19 mouse cellular contexts compared by ENCODE assay signal in the genomic region with DNA sequence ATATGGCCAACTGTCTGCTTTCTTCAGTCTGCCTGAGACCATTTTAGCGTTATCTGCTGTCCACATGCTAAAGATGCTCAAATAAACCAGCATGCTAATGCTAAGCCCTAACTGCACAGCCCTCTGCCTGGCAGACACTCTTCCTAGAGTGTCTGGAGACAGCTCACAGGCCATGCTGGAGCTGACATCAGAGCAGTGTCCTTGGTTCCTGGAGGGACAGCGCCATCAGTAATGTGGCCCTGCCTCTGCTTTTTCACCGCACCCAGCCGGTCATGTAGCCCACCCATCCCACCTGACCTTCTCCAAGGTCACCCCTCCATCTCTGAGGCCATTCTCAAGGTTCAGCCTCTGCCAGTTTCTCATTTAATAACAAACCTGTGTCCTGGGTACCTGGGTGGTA. TPM values are rescaled to one million over a fixed set of nuclear protein-coding genes. Genes with fewer than 3 reads are reported as not detected.
DNase-seq lines count a peak whose midpoint lies in the region; ATAC-seq and TF ChIP-seq lines count a peak whose summit lies in the region.
"Had no signal": no experiment of that assay in that cellular context is flagged by ENCODE, and none has a peak within 500 bp of the region (broad histone marks: within the 10 kb centered on the region; RNA-seq: fewer than 3 reads in every experiment).

No protein-coding gene starts in this region.

- no peak for ATAC-seq in heart, embryonic 15.5 days (replicated peaks; ENCODE audit: insufficient number of reproducible peaks, insufficient read depth, low FRiP score, low read depth)
- no peak for ATAC-seq in hindbrain, embryonic 14.5 days (ENCODE audit: low FRiP score)
- ATAC-seq in forebrain, embryonic 14.5 days: no peak

- no peak for TF ChIP-seq POLR2A in ES-Bruce4 (IDR thresholded peaks at IDR 0.05; ENCODE audit: insufficient read depth, low read length)

- H3K4me1 ChIP-seq in heart, embryonic 15.5 days (replicated peaks): peaks cover 9% of the 10 kb centered on the region
- H3K4me1 ChIP-seq in ES-Bruce4 (ENCODE audit: control insufficient read depth, insufficient read depth, low read length): no peaks in the 10 kb centered on the region
- peaks cover 24% of the 10 kb centered on the region for H3K4me1 ChIP-seq in hindbrain, embryonic 14.5 days (replicated peaks; ENCODE audit: control insufficient read depth, insufficient read depth, low read length)
- H3K4me1 ChIP-seq in forebrain, embryonic 14.5 days (ENCODE audit: control insufficient read depth, insufficient read depth, low read length): peaks cover 6% of the 10 kb centered on the region; the same call in 1 of the 2 replicates

- H3K4me2 ChIP-seq in heart, embryonic 15.5 days: no peak overlapping the region
- H3K4me2 ChIP-seq in hindbrain, embryonic 14.5 days (replicated peaks): no peak overlapping the region
- H3K4me2 ChIP-seq in forebrain, embryonic 14.5 days (ENCODE audit: low read length): no peak overlapping the region
- H3K4me2 ChIP-seq: forebrain, embryonic 12.5 days; hindbrain, embryonic 15.5 days had no signal

- WGBS in heart, embryonic 15.5 days: 38% methylated on average over 4 of the region's 4 CpGs
- 84% methylated on average over 4 of the region's 4 CpGs for WGBS in hindbrain, embryonic 14.5 days
- 86% methylated on average over 4 of the region's 4 CpGs for WGBS in forebrain, embryonic 14.5 days

- peak overlapping the region; percentile 6; the same call in 1 of the 2 replicates for H3K27ac ChIP-seq in heart, embryonic 15.5 days
- H3K27ac ChIP-seq in ES-Bruce4 (ENCODE audit: insufficient read depth, low read length): peak overlapping the region; percentile 70; the same call in 1 of the 2 replicates
- H3K27ac ChIP-seq in hindbrain, embryonic 14.5 days: peak overlapping the region; percentile 4; the same call in 1 of the 2 replicates
- no peak overlapping the region for H3K27ac ChIP-seq in forebrain, embryonic 14.5 days (ENCODE audit: low read depth, low read length)
- H3K27ac ChIP-seq: forebrain, embryonic 12.5 days; midbrain, embryonic 10.5 days had no signal

- H3K9me3 ChIP-seq in heart, embryonic 15.5 days (replicated peaks): no peaks in the 10 kb centered on the region
- no peaks in the 10 kb centered on the region for H3K9me3 ChIP-seq in ES-Bruce4 (replicated peaks; ENCODE audit: control insufficient read depth, insufficient read depth, low read length, poor library complexity, severe bottlenecking)
- no peaks in the 10 kb centered on the region for H3K9me3 ChIP-seq in hindbrain, embryonic 14.5 days (ENCODE audit: control insufficient read depth, low read length)
- no peaks in the 10 kb centered on the region for H3K9me3 ChIP-seq in forebrain, embryonic 14.5 days (replicated peaks; ENCODE audit: control insufficient read depth, low read length)
- H3K9me3 ChIP-seq: forebrain, embryonic 12.5 days; hindbrain, embryonic 15.5 days; midbrain, embryonic 10.5 days had no signal

- TF ChIP-seq EP300 in ES-Bruce4 (IDR thresholded peaks at IDR 0.05; ENCODE audit: insufficient read depth, low read depth, low read length): no peak

- no peak overlapping the region for H3K4me3 ChIP-seq in heart, embryonic 15.5 days
- no peak overlapping the region for H3K4me3 ChIP-seq in ES-Bruce4 (ENCODE audit: low read depth, low read length)
- no peak overlapping the region for H3K4me3 ChIP-seq in hindbrain, embryonic 14.5 days (replicated peaks; ENCODE audit: low read length)
- H3K4me3 ChIP-seq in forebrain, embryonic 14.5 days (ENCODE audit: low read depth, low read length): no peak overlapping the region
- H3K4me3 ChIP-seq: forebrain, embryonic 12.5 days; hindbrain, embryonic 15.5 days; midbrain, embryonic 10.5 days had no signal

- H3K9ac ChIP-seq in heart, embryonic 15.5 days: no peak overlapping the region
- H3K9ac ChIP-seq in ES-Bruce4 (ENCODE audit: low read depth, poor library complexity, severe bottlenecking): no peak overlapping the region
- no peak overlapping the region for H3K9ac ChIP-seq in hindbrain, embryonic 14.5 days
- no peak overlapping the region for H3K9ac ChIP-seq in forebrain, embryonic 14.5 days (ENCODE audit: low read length)
- H3K9ac ChIP-seq: forebrain, embryonic 12.5 days; hindbrain, embryonic 15.5 days had no signal

- TF ChIP-seq CTCF in ES-Bruce4 (IDR thresholded peaks at IDR 0.05; ENCODE audit: low read depth, low read length): no peak

- peak; percentile 23 for DNase-seq in cerebellum, adult 11-12 months
- no peak for DNase-seq in cerebellum, postnatal 10 days
- DNase-seq in heart, adult 9 months (ENCODE audit: low spot score in 2 of 2): no peak
- DNase-seq in hindbrain, embryonic 14.5 days (ENCODE audit: low spot score): no peak
- DNase-seq in forebrain, embryonic 14.5 days (ENCODE audit: low spot score): no peak
- DNase-seq in thymus, postnatal 0 days (ENCODE audit: low spot score): no peak
- DNase-seq: B cell, adult 2 months; gastrocnemius, postnatal 36 days; kidney, adult 18-20 months; kidney, postnatal 36 days; layer of hippocampus, postnatal 36 days; left cerebral cortex, postnatal 4 days; lung, postnatal 14 days; right cerebral cortex, postnatal 4 days had no signal

- 0 out of 2 replicates have a peak, but pooled peaks cover 3% of the 10 kb centered on the region for H3K27me3 ChIP-seq in heart, embryonic 15.5 days
- H3K27me3 ChIP-seq in ES-Bruce4 (ENCODE audit: control insufficient read depth, insufficient read depth, low read length, poor library complexity, severe bottlenecking): no peaks in the 10 kb centered on the region
- H3K27me3 ChIP-seq in hindbrain, embryonic 14.5 days (ENCODE audit: control insufficient read depth, insufficient read depth, low read length): no peaks in the 10 kb centered on the region
- no peaks in the 10 kb centered on the region for H3K27me3 ChIP-seq in forebrain, embryonic 14.5 days (replicated peaks; ENCODE audit: control insufficient read depth, insufficient read depth, low read length)
- H3K27me3 ChIP-seq: forebrain, embryonic 12.5 days; hindbrain, embryonic 15.5 days had no signal

- no peaks in the 10 kb centered on the region for H3K36me3 ChIP-seq in heart, embryonic 15.5 days
- H3K36me3 ChIP-seq in ES-Bruce4 (ENCODE audit: control insufficient read depth, insufficient read depth, low read length, poor library complexity, severe bottlenecking): no peaks in the 10 kb centered on the region
- H3K36me3 ChIP-seq in hindbrain, embryonic 14.5 days (replicated peaks; ENCODE audit: control insufficient read depth, insufficient read depth): peaks cover 7% of the 10 kb centered on the region; the same call in 1 of the 2 replicates
- 0 out of 2 replicates have a peak, but pooled peaks cover 9% of the 10 kb centered on the region for H3K36me3 ChIP-seq in forebrain, embryonic 14.5 days (ENCODE audit: control insufficient read depth, insufficient read depth, low read length)
- H3K36me3 ChIP-seq: forebrain, embryonic 12.5 days; hindbrain, embryonic 15.5 days had no signal

RNA-seq across cellular contexts. Expression of a gene that starts 60.0 kb away (rescaled TPM):
- 27.6 and 27.8 TPM in 2 replicates for polyA plus RNA-seq in heart, embryonic 15.5 days (2015; fragmentation: Nextera tagmentation; extraction: Ambion mirVana)
- 7.1 and 7.2 TPM in 2 replicates for polyA plus RNA-seq in ES-Bruce4 (2011; ENCODE audit: insufficient read depth, insufficient read length, low read depth, missing spikeins)
- 34.6 and 43.9 TPM in 2 replicates for polyA plus RNA-seq in hindbrain, embryonic 14.5 days (2014; fragmentation: Nextera tagmentation; extraction: Ambion mirVana)
- polyA plus RNA-seq in forebrain, embryonic 14.5 days (2014; fragmentation: Nextera tagmentation; extraction: Ambion mirVana): 36.7 and 45.4 TPM in 2 replicates
- polyA plus RNA-seq in thymus, postnatal 0 days (2015; fragmentation: Nextera tagmentation; extraction: Ambion mirVana): 5.2 and 7.5 TPM in 2 replicates
